Mouse (Mus musculus) bone marrow macrophage, adult 2 months (primary cell): Measurements from ENCODE around the gene Obox8.

Experiments
- CTCF ChIP-seq: IDR thresholded peaks from 2 replicates; pipeline ENCODE4 v1.5.1; 2012; ENCODE audit warnings: low read depth, mild to moderate bottlenecking, low read length, moderate library complexity
- POLR2A ChIP-seq: IDR thresholded peaks from 2 replicates; pipeline ENCODE4 v1.6.1; 2012; ENCODE audit warnings: mild to moderate bottlenecking, low read depth, low read length, borderline replicate concordance

DNA sequence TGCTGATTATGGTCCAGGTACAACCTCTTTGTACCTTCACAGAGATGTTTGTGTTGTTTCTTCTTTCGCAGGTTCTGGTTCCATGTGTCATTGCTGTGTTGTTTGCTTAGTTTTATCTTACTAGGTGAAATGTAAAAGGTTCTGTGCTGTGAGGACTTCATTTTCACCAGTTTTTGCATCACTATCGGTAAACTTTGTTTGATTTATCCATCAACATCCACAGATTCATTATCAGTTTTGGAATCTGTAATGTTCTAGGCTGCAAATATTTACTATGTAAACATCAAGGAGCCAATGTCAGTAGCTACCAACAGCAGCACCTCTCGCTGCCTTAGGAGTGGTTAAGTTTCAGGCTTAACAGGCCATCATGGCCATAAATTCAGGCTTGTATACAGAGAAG lies 24.7 kb downstream of the Obox8 start:
- no peak for TF ChIP-seq CTCF
- TF ChIP-seq POLR2A: no peak
